Mouse (Mus musculus): ENCODE data around the gene Atp11b. TPM values are rescaled to one million over a fixed set of nuclear protein-coding genes. Genes with fewer than 3 reads are reported as not detected.

Gene Atp11b
- total RNA-seq, 1 experiment from 2014 or later: 159 TPM

DNA sequence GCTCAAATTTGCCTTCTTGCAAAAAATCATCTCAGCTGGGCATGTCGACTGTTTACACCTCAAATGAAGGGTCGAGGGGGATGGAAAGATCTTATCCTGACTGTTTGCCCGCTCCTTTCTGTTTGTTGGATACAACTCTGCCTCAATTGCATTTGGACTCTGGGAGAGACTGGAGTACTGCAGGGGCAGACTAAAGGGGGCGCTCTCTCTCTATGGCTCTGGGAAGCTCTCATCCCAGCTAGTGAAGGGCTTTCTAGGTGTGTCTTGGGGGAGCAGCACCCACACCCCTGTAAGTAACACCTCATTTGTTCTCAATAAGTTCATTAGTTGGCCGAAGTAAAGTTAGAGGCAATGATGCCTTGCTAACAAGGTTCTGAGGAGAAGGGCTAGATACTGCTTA, 3.6 kb upstream of the Atp11b start:
- ATAC-seq (replicated peaks in 1 of 2; ENCODE audit: insufficient read depth in 1 of 2, low FRiP score in 2 of 2, low TSS enrichment in 1 of 2, low read depth in 1 of 2, poor library complexity in 2 of 2, severe bottlenecking in 2 of 2): no peak

DNA sequence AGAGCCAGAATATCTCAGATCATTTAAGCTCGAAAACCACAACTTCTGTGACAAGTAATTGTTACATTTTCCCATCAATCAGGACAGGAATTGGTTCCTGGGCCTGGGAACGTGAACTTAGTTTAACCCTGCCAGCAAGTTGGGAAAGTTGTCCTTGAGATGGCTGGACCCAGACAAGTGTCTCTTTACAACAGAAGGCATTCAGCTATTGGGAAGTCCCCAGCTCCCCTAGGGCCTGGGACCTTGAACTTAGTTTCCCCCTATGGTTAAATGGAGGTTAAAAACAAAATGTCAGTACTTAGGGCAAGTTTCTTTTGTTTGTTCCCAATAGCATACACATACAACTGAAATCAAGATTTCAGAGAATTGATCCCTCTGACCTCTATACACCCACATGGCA, 2.2 kb upstream of the Atp11b start:
- ATAC-seq (replicated peaks in 1 of 2; ENCODE audit: insufficient read depth in 1 of 2, low FRiP score in 2 of 2, low TSS enrichment in 1 of 2, low read depth in 1 of 2, poor library complexity in 2 of 2, severe bottlenecking in 2 of 2): no peak

DNA sequence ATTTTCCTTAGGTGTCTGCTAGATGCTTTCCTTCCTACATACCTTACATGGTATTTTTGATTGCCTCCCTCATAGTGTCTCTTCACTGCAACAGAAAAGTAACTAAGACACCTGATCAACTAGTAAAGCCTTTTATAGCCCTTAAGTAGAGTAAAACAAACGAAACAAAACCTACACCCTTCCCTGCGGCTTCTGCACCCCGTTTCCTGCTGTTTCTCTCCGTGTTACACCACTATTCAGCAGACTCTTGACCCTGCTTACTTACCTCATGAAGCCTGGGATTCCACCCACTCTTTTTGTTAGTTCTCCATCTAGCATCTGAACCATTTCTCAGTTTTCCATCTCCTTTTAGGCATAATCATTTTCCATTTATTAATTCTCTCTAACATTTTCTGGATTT, 8.8 kb downstream of the Atp11b start:
- 0 out of 4 replicates have a peak, but pooled peaks of 1 of the 2 experiments have one; percentile 49 for ATAC-seq (replicated peaks in 1 of 2; ENCODE audit: insufficient read depth in 1 of 2, low FRiP score in 2 of 2, low TSS enrichment in 1 of 2, low read depth in 1 of 2, poor library complexity in 2 of 2, severe bottlenecking in 2 of 2)

DNA sequence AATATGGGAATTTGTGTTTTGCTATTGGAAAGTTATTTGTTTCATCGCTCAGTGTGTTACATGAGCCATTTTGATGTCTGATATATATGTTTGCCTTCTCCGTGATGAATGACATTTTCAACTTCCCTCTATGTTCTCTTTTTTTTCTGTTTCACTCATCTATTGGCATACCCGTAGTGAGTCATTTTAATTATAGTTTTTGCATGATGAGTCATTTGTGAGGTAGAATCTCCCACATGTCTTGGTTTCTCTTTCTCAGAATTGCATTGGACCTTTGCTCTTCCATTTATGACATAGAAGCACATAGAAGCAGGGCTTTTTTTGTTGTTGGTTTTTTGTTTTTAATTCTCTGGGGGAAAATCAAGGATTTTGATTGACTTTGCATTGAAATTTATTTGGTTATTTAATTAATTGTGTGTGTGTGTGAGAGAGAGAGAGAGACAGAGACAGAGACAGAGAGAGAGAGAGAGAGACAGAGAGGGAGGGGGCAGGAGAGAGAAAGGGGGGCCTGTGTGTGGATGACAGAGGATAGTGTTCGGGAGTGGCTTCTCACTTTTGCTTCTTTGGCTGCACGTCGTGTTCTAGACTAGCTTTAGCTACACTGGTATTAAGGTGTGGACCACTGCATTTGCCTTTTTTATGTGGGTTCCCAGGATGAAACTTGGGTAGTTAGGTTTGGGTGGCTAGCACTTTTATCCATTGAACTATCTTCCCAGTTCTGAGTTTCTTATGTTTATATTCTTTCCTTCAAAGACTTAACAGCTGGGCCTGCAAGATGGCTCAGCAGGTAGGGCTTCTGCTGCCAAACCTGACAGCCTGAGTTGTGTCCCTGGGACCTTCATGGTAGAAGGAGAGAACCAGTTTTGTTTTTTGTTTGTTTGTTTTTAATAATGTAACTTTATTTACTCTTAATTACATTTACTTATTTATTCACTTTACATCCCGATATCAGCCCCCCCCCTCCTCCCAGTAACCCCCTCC, 11.0 kb downstream of the Atp11b start:
- peak; percentile 12 to 41; a peak in 2 of 4 replicates for ATAC-seq (replicated peaks in 1 of 2; ENCODE audit: insufficient read depth in 1 of 2, low FRiP score in 2 of 2, low TSS enrichment in 1 of 2, low read depth in 1 of 2, poor library complexity in 2 of 2, severe bottlenecking in 2 of 2)

DNA sequence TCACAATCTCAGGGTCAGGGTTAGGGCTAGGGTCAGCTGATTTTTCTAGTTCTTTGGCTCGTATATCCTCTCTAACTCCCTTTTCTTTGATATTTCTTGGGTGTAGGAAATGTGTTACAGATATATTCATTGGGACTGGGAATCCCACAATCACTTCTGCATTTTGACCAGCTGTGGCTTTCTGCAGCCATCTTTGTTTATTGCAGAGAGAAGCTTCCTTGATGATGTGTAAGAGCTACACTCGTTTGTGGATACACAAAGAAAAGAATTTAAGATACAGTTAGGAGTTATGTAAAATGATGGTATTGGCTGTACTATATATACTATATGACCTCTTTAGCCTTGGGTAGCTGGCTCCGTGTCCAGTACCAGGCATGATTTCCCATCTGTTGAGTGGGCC, 25.8 kb downstream of the Atp11b start:
- ATAC-seq (replicated peaks in 1 of 2; ENCODE audit: insufficient read depth in 1 of 2, low FRiP score in 2 of 2, low TSS enrichment in 1 of 2, low read depth in 1 of 2, poor library complexity in 2 of 2, severe bottlenecking in 2 of 2): no peak

DNA sequence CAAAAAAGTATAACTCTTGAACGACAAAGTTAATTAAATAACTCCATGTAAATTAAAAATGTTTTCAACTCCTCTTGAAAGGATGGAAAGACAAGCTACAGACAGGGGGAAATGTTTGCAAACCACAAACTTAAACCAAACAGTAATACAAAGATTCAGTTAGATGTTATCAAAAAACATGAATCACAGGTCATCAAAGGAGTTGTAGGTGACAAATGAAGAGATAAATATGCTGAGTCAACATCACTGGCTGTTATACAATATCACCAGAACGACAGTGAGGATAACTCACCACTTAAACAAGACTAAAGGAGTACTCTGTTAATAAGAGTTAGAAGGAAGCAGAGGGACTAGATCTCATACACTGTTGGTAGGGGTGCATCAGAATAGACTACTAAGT, 48.1 kb downstream of the Atp11b start:
- no peak for ATAC-seq (replicated peaks in 1 of 2; ENCODE audit: insufficient read depth in 1 of 2, low FRiP score in 2 of 2, low TSS enrichment in 1 of 2, low read depth in 1 of 2, poor library complexity in 2 of 2, severe bottlenecking in 2 of 2)

DNA sequence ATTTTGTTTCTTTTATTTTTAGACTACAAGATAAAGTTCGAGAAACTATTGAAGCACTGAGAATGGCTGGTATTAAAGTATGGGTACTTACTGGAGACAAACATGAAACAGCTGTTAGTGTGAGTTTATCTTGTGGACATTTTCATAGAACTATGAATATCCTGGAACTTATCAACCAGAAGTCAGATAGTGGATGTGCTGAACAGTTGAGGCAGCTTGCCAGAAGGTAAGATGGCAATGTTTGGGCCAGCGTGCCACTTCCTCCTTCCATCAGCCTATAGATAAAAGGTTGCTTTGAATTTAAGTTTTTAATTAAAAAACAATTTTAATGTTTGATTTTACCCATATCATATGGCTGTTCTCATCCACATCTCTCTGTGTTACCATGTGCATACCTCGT, 66.0 kb downstream of the Atp11b start:
- no peak for ATAC-seq (replicated peaks in 1 of 2; ENCODE audit: insufficient read depth in 1 of 2, low FRiP score in 2 of 2, low TSS enrichment in 1 of 2, low read depth in 1 of 2, poor library complexity in 2 of 2, severe bottlenecking in 2 of 2)

DNA sequence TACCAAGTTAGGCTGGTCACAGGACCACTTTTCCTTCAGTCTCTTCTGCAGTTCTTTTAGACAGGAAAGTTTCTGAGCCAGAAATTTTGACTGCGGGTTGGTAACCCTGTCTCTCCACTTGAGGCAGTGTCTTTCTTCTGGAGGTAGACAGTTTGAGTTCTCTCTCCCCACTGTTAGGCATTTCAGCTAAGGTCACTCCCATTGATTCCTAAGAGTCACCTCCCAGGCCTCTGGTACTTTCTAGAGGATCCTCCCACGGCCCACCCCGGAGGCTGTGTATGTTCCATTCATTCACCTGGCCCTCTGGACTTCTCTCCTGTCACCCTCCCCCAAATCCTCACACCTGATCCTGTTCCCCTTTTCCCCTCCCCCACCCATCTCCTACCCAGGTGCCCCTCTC, 68.1 kb downstream of the Atp11b start:
- ATAC-seq (replicated peaks in 1 of 2; ENCODE audit: insufficient read depth in 1 of 2, low FRiP score in 2 of 2, low TSS enrichment in 1 of 2, low read depth in 1 of 2, poor library complexity in 2 of 2, severe bottlenecking in 2 of 2): no peak

DNA sequence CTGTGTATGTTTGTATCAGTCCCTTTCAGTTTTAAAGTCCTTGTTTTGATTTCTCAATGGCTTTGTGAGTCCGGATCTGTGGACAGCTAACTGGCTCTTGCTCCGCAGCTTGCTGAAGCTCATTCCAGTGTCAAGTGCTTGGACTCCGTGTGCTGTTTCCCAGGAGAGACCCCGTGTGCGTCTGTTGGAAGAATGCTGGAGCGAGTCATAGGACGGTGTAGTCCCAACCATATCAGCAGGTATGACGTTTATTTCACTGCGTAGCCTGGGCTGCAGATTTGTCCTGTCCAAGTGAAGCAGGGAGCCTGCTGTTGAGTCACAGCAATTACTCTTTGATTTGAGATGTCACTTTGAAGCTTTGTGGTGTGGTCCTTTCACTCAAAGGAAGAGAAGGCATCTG, 95.4 kb downstream of the Atp11b start:
- no peak for ATAC-seq (replicated peaks in 1 of 2; ENCODE audit: insufficient read depth in 1 of 2, low FRiP score in 2 of 2, low TSS enrichment in 1 of 2, low read depth in 1 of 2, poor library complexity in 2 of 2, severe bottlenecking in 2 of 2)

DNA sequence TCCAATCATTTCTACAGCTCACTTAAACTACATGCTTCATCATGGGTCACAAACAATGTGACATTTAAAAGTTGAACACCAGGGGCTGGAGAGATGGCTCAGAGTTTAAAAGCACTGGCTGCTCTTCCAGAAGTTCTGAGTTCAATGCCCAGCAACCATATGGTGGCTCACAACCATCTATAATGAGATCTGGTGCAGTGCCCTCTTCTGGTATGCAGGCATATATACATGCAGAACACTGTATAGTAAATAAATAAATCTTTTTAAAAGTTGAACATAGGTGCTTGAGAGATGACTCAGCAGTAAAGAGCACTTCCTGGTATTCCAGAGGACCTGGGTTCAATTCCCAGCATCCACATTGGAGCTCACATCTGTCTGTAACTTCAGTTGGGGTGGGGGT, 129.4 kb downstream of the Atp11b start:
- no peak for ATAC-seq (replicated peaks in 1 of 2; ENCODE audit: insufficient read depth in 1 of 2, low FRiP score in 2 of 2, low TSS enrichment in 1 of 2, low read depth in 1 of 2, poor library complexity in 2 of 2, severe bottlenecking in 2 of 2)

DNA sequence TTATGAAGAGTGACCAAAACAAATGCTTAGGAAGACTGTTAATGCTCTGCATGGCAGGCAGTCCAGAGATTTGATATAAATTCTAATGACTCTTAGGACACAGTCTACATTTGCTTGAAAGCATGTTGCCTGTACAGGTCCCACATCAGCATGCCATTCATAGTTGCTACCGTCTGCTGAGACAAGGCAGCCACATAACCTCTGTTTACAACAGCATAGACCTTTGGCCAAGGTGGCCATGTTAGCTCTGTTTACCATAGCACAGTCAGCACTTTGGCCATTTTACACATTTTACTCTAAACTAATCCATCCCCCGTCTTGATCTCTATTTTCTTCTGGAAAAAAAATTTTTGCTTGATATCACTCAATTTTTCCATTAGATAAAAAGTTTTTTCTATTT, 135.6 kb downstream of the Atp11b start:
- ATAC-seq (replicated peaks in 1 of 2; ENCODE audit: insufficient read depth in 1 of 2, low FRiP score in 2 of 2, low TSS enrichment in 1 of 2, low read depth in 1 of 2, poor library complexity in 2 of 2, severe bottlenecking in 2 of 2): no peak

DNA sequence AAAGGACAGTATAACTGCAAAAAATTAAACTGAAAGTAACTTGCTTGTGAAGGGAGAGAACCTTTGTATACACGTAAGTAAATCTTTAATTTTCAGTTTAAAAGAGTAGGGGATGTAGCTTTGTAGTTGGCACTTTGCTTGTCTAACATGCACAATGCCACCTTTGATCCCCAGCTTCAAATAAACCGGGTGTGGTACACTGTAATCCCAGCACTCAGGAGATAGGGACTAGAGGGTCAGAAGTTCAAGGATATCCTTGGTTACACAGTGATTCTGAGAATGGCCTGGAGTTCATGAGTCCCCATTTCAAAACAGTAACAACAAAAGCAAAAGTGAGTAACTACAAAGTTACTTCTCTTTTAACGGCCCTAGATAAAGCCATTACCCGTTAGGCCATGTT, 137.2 kb downstream of the Atp11b start:
- ATAC-seq (replicated peaks in 1 of 2; ENCODE audit: insufficient read depth in 1 of 2, low FRiP score in 2 of 2, low TSS enrichment in 1 of 2, low read depth in 1 of 2, poor library complexity in 2 of 2, severe bottlenecking in 2 of 2): no peak

DNA sequence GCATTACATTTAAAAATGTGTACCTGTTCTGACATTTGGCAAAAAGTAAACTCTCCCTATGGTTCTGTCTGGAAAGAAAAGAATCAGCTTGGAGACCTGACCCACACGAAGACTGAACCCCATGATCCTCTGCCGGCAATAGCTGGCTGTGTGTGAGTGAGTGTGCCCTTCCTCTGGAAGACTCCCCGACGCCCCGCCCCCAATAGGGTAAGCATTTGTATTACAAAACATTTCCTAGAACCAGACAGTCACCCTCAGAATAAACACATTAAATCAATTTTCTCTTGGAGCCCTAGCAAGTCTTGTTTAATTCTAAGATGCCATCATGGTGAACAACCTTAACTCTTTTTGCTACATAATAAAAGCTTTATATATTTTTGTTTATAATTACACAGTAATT, 139.2 kb downstream of the Atp11b start:
- ATAC-seq (replicated peaks in 1 of 2; ENCODE audit: insufficient read depth in 1 of 2, low FRiP score in 2 of 2, low TSS enrichment in 1 of 2, low read depth in 1 of 2, poor library complexity in 2 of 2, severe bottlenecking in 2 of 2): no peak

DNA sequence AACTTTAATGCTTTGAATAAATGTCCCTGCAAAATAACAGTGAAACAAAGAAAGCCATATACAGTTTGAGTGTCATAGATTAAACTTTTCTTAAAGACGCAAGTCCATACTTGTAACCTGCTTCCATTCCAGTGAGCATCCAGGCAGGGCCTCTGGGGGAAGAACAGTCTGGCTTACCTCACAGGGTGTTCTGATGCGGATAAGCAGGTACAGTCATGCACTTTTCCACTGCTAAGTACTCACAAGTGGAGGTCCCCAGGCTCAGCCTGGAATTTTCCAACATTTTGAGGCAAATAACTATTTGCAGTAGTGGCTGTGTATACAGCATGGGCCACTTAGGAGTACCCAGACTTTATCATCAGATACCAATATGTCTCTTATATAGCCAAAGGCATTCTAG, 144.0 kb downstream of the Atp11b start:
- no peak for ATAC-seq (replicated peaks in 1 of 2; ENCODE audit: insufficient read depth in 1 of 2, low FRiP score in 2 of 2, low TSS enrichment in 1 of 2, low read depth in 1 of 2, poor library complexity in 2 of 2, severe bottlenecking in 2 of 2)

DNA sequence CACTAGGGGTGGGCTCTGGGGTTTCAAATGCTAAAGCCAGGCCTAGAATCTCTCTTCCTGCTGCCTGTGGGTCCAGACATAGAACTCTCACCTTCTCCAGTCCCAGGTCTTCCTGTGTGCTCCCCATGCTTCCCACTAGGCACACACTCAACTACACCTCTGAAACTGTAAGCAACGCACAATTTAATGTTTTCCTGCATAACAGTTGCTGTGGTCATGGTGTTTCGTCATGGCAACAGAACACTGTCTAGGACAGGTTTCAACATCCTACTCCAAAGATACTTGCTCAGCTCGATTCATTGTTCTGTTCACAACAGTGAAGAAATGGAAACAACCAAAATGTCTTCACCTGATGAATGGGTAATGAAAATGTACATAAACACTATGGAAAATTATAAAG, 145.2 kb downstream of the Atp11b start:
- no peak for ATAC-seq (replicated peaks in 1 of 2; ENCODE audit: insufficient read depth in 1 of 2, low FRiP score in 2 of 2, low TSS enrichment in 1 of 2, low read depth in 1 of 2, poor library complexity in 2 of 2, severe bottlenecking in 2 of 2)

DNA sequence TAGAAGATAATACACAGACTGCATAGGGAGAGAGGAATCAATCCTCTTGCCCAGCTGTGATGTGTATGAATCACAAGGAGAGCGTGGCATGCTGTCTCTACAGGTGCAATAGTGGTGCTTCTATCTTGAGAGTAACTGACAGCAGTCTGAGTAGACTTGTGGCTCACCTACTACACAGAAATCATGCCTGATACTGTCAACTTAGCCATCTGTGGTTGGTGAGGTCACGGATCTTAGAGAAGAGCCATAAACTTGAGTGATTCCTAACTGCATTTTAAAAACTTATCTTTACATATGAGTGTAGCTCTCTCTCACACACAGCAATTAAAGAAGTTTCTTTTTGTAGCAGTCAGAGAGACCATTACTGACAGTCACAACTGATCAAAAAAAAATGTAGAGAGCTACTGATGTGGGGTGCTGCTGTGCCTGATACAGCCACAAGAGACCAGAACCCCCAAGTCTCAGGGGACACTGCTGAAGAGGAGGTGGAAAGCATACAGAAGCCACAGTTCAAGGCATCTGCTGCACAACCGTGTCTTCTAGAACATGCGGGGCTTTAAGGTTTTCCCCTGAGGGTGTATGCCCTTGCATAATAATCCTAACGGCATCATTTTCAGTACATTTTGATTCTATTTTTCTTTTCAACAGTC, 146.8 kb downstream of the Atp11b start:
- ATAC-seq (replicated peaks in 1 of 2; ENCODE audit: insufficient read depth in 1 of 2, low FRiP score in 2 of 2, low TSS enrichment in 1 of 2, low read depth in 1 of 2, poor library complexity in 2 of 2, severe bottlenecking in 2 of 2): no peak
